Mouse (Mus musculus): ENCODE results near the gene Ambra1. TPM values are rescaled to one million over a fixed set of nuclear protein-coding genes. Genes with fewer than 3 reads are reported as not detected.
A peak's percentile ranks its signal among the peaks of the same experiment; 100 is the strongest.
"Not testable (repeated sequence)": the region's sequence is repeated elsewhere in the genome, so short reads cannot be mapped to it uniquely, and the experiment has no call there.

Ambra1 gene
- total RNA-seq (2021) = 10 to 100 TPM; 13.8 to 15.5 TPM
- long read RNA-seq, experiment 1, partial matches to known transcripts = 0 of 3 reads
- long read RNA-seq, experiment 1, other reads (novel, unspliced or antisense) = 3 of 3 reads
- long read RNA-seq, experiment 2, partial matches to known transcripts = 5 of 7 reads
- long read RNA-seq, experiment 2, other reads (novel, unspliced or antisense) = 2 of 7 reads

DNA sequence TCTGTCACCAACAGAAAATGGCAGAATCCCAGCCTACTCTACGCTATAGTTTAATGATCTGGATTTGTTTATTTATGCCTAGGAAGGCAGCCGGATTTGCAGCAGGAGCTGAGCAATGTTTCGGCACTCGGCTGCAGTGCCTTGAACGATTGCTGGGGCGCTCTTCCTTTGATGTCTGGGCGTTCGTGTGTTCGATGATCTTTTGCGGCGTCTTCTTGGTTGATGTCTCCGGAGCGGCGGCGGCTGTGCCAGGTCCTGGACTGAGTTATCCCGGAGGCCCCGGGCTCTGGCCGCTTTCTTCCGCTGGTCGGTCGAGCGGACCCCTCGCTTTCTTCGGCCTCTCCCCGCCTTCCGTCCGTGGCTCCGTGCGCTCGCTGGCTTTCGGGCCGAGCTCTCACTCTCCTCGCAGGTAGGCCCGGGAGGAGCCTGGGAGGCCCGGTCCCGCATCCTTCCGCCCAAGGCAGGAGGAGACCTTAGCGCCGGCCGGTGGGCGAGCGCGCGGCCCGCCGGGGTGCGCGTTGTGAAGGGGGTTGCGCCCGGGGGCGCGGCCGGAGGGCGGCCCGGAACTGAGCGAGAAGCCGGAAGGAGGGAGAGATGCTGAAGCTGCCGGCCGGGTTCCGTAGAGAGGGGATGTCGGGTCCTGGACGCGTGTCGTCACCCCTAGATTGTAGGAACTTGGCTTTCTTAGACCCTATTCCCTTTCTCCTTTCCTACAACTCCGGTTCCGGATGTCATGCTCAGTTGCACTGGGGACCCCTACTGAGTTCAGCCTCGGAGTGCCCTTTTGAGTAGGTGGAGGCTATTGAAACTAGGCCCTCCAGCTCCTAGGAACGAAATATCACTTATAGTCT, at the start of gene Ambra1:
TSS of gene Ambra1 (plus strand) at position 164 of the 851 bp plus-strand sequence.
- intact Hi-C loops (cut with DNase I) = no loop called here
- peak; percentile 71 to 88 for DNase-seq

DNA sequence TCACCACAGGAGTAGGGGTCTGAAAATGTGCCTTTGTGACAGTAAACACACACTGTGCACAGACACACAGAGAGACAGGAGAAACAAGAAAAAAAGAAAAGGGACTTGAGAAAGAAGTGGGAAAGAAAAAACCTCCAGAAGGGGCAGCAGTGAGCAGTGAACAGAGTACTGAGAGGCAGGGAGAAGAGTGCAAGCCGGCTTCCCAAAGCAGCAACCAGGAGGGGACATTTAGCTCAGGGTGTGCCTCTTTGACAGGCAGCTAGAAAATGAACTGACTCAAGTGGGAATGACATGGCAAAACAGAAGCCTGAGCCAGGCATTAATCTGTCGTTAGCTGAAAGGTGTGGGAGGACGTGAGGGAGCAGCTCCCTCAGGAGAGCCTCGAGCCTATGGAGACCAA, 47.1 kb upstream of the Ambra1 start:
- intact Hi-C loops (cut with DNase I) = no loop called here
- peak in 1 of 2 experiments; percentile 42 for DNase-seq

DNA sequence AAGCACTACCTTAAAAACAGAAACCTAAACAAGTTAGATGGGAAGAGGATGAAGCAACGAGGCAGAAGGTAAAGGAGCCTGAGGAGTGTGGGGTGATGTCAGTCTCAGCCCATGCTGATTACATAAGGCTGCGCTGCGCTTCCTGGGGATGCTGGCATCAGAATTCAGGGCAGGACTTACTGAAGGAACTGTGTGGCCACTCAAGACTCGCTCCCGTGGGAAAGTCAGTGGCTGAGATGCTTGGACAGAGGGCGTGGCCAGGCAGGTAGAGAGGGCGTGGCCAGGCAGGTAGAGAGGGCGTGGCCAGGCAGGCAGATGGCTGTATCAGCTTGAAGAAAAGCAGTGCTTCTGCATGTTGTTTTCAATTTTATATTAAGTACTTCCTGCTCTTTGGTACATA, 46.0 kb upstream of the Ambra1 start:
- intact Hi-C loops (cut with DNase I) = no loop called here
- DNase-seq = no peak

DNA sequence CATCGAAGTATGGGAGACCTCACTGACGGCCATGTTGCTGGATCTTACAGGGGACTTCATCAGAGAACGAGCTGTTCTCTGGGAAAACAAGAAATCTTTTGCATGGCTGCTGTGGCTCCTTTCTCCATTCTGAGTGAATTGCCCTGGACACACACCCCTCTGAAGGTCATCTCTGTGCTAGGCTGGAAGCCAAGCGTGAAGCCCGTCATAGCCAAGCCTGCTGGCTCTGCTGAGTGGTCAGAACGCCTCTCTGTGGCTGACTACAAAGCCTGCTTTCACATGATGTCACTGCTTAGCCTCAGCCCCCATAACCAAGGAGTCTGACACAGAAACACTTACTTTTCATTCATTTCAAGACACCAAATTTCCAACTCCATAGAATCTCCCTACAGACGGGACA, 40.5 kb upstream of the Ambra1 start:
- no peak for DNase-seq
- intact Hi-C loops (cut with DNase I) = no loop called here

DNA sequence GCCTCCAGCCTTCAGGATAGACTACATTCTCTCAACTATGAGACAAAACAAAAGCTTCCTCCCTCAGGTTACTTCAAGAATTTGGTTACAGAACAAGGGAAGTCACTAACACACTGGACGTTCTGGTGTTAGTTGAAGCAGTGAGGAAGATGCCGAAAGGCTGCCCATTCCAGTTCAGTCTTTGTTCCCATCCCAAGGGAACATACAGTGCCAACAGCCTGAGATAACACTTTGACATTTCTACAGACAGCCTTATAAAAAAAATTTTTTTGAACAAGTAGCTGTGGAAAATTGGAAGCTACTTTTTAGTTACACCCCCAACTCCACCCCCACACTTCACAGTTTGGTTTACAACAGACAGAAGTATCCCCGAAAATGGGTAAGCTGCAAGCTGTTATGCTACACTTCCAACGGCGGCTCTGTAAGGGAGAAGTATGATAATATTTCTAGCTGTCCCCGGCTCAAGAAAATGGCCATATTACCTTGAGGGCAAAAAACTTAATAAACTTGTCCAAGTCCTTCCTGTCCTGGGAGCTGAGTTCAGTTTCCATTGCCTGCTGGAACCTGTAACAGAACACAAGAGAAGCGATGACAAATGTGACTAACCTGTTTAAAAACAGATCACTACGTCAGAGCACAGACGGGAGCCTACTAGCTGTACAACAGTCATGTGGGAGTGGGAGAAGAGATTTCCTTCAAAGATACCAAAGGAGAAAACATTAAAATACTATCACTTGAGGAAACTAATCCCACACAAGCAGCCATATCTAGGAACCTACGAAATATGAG, 34.3 kb upstream of the Ambra1 start:
- intact Hi-C loops (cut with DNase I) = no loop called here
- DNase-seq = no peak

DNA sequence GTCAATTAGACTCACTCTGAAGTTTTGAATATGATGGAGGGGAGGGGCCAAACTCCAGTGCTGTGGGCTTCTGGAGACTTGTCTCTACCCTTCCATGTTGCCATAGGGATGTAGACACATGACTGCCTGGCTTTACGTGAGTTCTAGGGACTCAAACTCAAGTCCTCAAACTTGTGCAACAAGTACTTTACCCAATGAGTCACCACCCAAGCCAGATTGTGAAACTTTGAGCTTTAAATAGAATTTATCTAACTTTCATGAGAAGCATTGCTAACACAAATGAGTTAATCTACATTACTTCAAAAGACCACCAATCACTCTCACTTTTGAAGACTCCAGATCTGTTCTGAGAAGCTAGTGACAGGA, 33.7 kb upstream of the Ambra1 start:
- intact Hi-C loops (cut with DNase I) = no loop called here

DNA sequence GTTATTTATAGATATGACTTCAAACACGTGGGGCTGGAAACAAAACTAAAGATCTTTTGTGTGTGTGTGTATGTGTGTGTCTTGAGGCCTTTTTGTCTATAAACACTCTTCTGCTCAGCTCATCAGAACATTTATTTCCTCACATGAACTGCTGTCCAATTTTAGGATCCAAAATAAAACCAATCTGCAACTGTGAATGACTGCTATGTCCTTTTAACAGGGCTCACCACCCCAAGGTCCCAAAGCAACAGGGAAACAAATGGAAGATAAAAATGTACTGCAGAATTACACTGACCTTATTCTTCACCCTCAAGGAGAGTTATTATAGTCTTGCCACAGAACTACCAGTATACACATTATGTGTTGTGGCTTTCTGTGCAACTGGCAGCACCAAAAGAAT, 30.7 kb upstream of the Ambra1 start:
- intact Hi-C loops (cut with DNase I) = no loop called here
- DNase-seq = no peak

More for the DNA sequence above, 33.7 kb upstream of the Ambra1 start:
- no peak for DNase-seq

DNA sequence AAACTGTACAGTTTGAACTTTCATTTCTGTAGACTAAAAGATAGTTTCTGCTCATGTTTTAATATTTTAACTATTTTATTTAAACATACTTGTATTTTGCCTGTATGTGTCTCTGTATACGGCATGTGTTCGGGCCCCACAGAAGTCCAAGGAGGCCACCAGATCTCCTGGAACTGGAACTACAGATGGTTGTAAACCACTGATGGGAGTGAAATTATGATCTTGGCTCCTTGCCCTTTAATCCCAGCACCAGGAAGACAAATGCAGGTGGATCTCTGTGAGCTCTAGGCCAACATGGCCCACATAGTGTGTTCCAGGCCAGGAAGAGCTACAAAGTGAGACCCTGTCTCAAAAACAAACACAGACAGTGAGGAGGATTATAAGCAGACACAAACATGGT, 28.6 kb upstream of the Ambra1 start:
- intact Hi-C loops (cut with DNase I) = loop anchor here (10.0 kb wide), 1 partner anchor 223 kb away; the partner anchor contains the start of gene Chrm4
- DNase-seq = no peak

DNA sequence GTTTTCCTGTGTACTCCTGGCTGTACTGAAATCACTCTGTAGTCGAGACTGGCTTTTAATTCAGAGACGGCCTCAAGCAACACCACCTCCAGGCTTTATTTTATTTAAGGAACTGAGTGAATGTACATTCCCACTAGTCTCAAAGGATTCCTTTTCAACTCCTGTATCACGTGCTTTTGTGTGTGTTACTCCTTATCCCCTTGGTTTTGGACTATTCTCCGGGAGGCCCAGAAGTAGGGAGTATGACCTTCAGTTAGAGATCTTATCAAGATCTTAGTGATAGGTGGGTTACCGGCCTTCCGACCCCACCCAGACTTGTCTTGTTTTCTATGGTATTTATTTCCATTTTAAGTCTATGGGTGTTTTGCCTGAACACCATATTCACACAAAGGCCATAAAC, 24.2 kb upstream of the Ambra1 start:
- intact Hi-C loops (cut with DNase I) = loop anchor here (10.0 kb wide), 1 partner anchor 219 kb away; the partner anchor contains the start of gene Chrm4
- no peak for DNase-seq

DNA sequence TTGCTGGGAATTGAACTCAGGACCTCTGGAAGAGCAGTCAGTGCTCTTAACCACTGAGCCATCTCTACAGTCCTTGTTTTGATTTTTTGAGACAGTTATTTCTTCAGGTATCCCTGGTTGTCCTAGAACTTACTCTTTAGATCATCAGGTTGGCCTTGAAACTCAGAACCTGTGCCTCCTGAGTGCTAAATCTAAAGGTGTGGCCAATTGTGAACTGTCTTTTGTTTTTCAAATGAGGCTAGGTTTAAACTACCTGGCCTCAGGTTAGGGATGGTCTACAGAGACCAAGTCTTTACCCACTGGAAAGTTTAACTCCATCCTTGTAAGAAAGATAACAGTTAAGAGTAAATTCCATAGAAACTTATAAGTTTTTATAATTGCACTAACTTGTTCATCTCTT, 23.5 kb upstream of the Ambra1 start:
- intact Hi-C loops (cut with DNase I) = loop anchor here (10.0 kb wide), 1 partner anchor 218 kb away; the partner anchor contains the start of gene Chrm4

DNA sequence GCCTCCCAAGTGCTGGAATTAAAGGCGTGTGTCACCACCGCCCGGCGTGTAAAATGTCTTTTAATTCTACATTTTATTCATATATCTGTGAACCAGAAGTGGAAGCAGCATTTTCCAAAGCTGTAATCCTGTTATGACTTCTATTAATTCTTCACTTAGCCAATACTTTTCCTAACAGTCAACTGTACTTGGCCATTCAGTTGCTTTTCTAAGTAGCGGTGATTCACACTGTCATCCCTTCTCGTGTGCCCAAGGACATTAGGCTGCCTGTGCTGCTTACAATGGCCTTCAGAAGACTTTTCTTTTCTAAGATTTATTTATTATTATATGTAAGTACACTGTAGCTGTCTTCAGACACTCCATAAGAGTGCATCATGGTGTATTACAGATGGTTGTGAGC, 21.6 kb upstream of the Ambra1 start:
- intact Hi-C loops (cut with DNase I) = loop anchor here (10.0 kb wide), 1 partner anchor 216 kb away; the partner anchor contains the start of gene Chrm4
- no peak for DNase-seq

More for the DNA sequence above, 23.5 kb upstream of the Ambra1 start:
- no peak for DNase-seq

DNA sequence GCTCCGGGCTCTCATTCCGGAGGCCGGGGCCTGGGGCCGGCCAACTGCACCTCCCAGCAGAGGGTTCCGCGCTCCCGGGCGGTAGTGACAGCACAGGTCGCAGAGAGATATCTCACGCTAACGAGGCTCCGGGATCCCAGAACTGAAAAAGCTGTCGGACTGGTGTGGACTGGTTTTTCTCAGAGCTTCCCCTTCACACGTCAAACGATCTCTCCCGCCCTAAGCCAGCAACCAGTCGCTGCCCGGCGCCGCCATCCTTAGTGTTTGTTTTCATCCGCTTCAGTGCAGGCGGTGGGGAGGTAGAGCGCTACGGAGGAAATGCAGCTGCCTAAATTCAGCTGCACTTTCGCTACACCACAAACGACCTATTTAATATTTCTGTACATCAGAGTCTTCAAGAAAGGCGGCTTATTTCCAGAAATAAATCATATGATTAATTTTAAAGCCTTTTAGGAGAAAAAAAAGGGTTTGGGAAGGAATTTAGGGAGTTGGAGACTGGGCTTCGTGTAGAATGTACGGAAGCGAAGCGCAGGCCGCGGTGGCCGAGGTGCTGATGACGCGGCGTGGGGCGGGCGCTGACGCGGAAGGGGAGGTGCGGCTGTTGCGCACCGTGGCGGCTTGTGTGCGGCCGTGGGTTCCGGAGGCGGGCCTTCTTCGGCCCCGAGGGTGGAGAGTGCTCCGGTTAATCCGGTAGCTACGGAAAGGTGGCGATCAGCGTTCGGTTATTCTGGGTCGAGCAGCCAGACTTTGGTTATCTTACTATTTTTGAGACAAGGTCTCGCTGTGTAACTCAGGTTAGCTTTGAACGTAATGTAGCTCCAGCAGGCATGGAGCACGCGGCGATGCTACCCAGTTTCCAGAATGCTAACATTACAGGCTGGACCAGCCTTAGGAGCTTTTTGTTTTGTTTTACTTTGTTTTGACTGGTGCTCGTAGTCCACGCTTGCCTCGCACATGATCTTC, 19.4 kb upstream of the Ambra1 start, which contains the start of the genes Atg13 and Harbi1:
TSS of gene Atg13 (minus strand) at position 305 of the 963 bp plus-strand sequence.
TSS of gene Harbi1 (plus strand) at position 581 of the 963 bp plus-strand sequence.
- DNase-seq = peak; percentile 90 to 91
- intact Hi-C loops (cut with DNase I) = loop anchor here (2.0 kb wide), 1 partner anchor 60 kb away; no protein-coding TSS in a partner anchor

DNA sequence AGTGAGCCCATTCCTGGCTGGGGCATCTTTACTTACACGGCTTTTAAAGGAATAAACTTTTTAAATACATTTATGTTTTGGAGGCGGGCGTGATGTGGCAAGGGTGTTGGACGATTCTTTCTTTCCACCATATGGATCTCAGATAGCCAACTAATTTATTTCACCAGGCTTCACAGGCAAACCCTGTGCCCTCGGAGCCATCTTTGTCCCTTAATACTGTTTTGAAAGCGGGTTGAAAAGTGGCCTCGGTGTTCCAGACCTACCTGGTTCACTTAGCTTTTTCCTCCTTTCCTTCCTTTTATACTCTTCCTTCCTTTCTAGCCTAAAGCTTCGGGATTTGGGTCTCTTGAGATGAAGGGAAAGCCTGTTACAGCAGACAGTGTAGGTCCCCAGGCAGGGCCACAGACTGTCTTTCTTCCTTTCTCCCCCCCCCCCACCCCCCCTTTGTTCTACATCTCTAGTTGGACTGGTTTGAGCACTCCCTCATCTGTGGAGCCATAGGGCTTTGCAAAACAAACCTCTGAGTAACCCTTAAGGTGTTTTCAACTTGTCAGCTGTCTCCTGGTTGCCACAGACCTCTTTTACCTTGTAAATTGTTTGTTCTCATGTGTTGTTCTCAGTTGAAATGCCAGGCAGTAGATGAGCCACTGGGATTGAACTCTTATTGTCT, 18.5 kb upstream of the Ambra1 start:
- intact Hi-C loops (cut with DNase I) = loop anchor here (2.0 kb wide), 1 partner anchor 61 kb away; no protein-coding TSS in a partner anchor
- no peak for DNase-seq

DNA sequence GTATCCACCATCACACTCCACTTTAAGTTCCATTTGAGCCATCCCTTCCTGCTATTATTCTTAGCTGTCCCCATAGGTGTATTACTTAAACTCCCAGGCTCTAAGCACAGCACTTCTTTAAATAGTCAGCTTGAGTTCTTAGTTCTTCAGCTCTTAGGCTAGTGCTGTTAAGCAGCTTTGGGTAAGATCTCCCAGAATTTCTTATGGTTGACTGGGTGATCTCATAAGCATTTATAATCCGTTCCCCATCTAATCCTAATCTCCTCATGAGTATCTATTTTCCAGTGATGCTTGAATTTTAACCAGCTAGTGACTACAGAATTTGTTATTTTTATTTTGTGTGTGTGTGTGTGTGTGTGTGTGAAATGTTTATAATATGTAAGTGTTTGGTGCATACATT, 15.0 kb upstream of the Ambra1 start:
- intact Hi-C loops (cut with DNase I) = no loop called here
- DNase-seq = no peak

DNA sequence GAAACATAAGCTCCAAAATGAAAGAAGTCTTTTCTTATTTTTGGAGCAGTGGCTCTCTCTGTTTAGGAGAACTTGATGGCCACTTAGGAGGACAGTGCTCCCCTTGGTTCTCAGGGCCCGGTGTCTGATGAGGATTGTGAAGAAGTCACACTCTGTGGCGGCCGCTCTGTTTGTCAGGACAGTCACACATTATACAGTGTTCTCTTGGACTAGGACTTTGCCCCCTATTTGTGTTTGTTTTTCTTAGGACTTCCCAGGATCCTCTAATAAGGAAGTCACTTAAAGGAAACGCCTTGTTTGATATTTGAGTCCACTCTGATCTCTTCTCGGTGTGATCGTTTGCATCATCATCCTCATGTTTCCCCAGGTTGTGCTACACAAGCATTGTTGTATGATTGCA, 11.7 kb upstream of the Ambra1 start:
- DNase-seq = no peak
- intact Hi-C loops (cut with DNase I) = no loop called here

DNA sequence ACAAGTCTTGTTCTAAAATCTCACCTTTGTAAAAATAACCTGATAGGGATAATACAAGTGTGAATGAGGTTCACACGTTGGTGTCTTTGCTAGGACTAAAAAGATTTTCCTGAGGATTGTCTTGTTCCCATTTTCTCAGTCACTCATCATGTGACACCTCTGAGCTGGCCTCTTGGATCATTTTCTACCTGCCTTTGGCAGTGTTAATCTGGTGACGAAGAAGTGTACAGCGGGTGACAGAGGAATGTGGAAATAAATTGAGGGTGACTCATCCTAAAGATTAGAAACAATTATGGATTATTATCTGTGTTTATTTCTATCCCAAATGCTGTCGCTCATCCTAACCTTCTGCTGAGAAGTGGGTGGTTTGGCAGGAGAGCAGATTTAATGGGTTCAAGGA, 6.6 kb upstream of the Ambra1 start:
- intact Hi-C loops (cut with DNase I) = no loop called here

DNA sequence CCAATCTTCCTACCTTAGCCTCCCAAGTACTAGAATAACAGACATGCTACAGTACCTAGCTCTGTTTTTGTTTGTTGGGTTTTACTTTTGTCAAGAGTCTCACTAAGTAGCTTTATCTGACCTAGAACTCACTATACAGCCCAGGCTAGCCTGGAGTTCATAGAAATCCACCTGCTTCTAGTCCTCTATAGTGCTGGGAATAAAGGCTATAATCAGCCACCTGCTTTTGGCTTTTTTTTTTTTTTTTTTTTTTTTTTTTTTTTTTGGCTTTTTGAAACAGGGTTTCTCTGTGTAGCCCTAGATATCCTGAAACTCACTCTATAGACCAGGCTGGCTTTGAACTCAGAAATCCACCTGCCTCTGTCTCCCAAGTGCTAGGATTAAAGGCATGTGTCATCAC, 6.0 kb upstream of the Ambra1 start:
- DNase-seq = no peak
- intact Hi-C loops (cut with DNase I) = no loop called here

More for the DNA sequence above, 6.6 kb upstream of the Ambra1 start:
- DNase-seq = no peak

DNA sequence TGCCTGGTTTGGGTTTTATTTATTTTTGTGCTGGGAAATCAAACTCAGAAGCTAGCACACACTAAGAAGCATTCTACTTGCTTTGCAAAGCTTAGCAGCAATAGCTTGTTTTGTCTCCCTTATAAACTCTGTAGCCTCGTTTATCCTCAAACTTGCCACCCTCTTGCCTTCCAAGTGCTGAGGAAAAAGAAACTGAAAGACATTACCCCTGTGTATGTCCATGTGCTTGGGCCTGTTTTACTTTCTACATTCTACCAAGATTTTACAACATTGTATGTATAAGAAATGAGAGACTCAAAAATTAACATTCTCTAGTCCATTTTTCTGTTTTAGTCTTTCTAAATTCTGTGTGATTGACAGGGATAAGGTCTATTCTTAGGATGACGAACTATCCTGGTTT, 5.2 kb upstream of the Ambra1 start:
- intact Hi-C loops (cut with DNase I) = no loop called here
- DNase-seq = no peak

DNA sequence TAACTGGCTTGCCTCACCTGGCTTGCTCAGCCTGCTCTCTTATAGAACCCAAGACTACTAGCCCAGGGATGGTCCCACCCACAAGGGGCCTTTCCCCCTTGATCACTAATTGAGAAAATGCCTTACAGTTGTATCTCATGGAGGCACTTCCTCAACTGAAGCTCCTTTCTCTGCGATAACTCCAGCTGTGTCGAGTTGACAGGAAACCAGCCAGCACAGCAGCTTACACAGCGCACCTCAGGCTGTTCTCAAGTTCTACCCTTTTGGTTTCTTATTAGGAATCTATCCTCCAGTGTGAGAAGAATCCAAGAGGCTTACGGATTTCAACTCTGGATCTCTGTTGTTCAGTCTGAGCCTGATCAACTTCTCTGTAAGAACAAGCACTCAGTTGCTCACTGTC, 4.5 kb upstream of the Ambra1 start:
- DNase-seq; intact Hi-C loops (cut with DNase I): not testable (repeated sequence)
